Mouse (Mus musculus) cerebellum, adult 2 months (tissue): ENCODE data around the gene Zbtb45. TPM values are rescaled to one million over a fixed set of nuclear protein-coding genes. Genes with fewer than 3 reads are reported as not detected.

ENCODE experiments used
- DNase-seq, 2 experiments: peaks; one replicate each; pipeline ENCODE4 v3.0.0; 2021
- H3K27ac ChIP-seq: fragments of 200-500 bp; 2 replicates; pipeline ENCODE4 v1.5.1; 2012; ENCODE audit warnings: low read length, control low read depth, inconsistent platforms; ENCODE audit not compliant: insufficient read depth
- H3K27me3 ChIP-seq: fragments of 200-500 bp; 2 replicates; pipeline ENCODE4 v1.6.1; 2012; ENCODE audit warnings: inconsistent platforms, mild to moderate bottlenecking, low read length, moderate library complexity; ENCODE audit not compliant: control insufficient read depth, insufficient read depth
- H3K4me1 ChIP-seq: fragments of 200-500 bp; 2 replicates; pipeline ENCODE4 v1.6.1; 2011; ENCODE audit warnings: low read length; ENCODE audit not compliant: control insufficient read depth, insufficient read depth
- H3K4me3 ChIP-seq: fragments of 200-500 bp; replicated peaks from 2 replicates; pipeline ENCODE3; 2011; ENCODE audit warnings: mild to moderate bottlenecking, low read depth, low read length, control low read depth; ENCODE audit not compliant: insufficient read depth
- CTCF ChIP-seq: fragments of 200-500 bp; IDR thresholded peaks from 2 replicates; pipeline ENCODE4 v1.5.1; 2011; ENCODE audit warnings: low read depth, mild to moderate bottlenecking, control low read depth, low read length, moderate library complexity, borderline replicate concordance; ENCODE audit not compliant: insufficient read depth
- POLR2A ChIP-seq: fragments of 200-500 bp; IDR thresholded peaks from 2 replicates; pipeline ENCODE4 v1.6.1; 2011; ENCODE audit warnings: low read length, control low read depth, borderline replicate concordance; ENCODE audit not compliant: insufficient read depth
- WGBS: fragments of 180-500 bp; shearing (Covaris S2); methylation state at CpG from one replicate; pipeline ENCODE4 v1.1.7; 2018; 5-methylcytosine and 5-hydroxymethylcytosine counted together
- polyA plus RNA-seq: library from polyadenylated mRNA; depleted of rRNA; stranded (reverse); fragments of >200 nt; gene quantifications from 2 replicates; pipeline ENCODE4 v1.2.3, GENCODE M21; 2012

Zbtb45 gene
- polyA plus RNA-seq, 1 experiment, result 33.5 TPM

- under 1% methylated on average over 64 of the region's 65 CpGs for WGBS
Observed at GRCm38 (mm10) chr7:13037901-13038555, 28.2 kb upstream of the Zbtb45 start, which contains the start of gene Ube2m. Ube2m (minus strand) TSS chr7:13038275.

GRCm38 (mm10) chr7:13037366-13037765 is 27.5 kb upstream of the Zbtb45 start:
- H3K4me1 ChIP-seq, result peaks cover 7% of the 10 kb centered on the region
- H3K27ac ChIP-seq, result peak overlapping the region; percentile 58
- WGBS, result 1% methylated on average over 32 of the region's 33 CpGs
- H3K27me3 ChIP-seq, result no peaks in the 10 kb centered on the region
- H3K4me3 ChIP-seq, result peak overlapping the region; percentile 88
- peak in 1 of 2 experiments; percentile 59 for DNase-seq
- TF ChIP-seq POLR2A (no peak), CTCF (no peak)

More at GRCm38 (mm10) chr7:13037901-13038555, 28.2 kb upstream of the Zbtb45 start, which contains the start of gene Ube2m:
- peak; percentile 85; the same call in 1 of the 2 replicates for TF ChIP-seq POLR2A
- TF ChIP-seq CTCF, result no peak
- Histone ChIP-seq H3K4me1 (peaks cover 14% of the 10 kb centered on the region), H3K27me3 (no peaks in the 10 kb centered on the region), H3K27ac (peak within 1 kb of the TSS; percentile 99), H3K4me3 (peak within 1 kb of the TSS; percentile 88)
- DNase-seq, result peak; percentile 98 to 100

- WGBS, result 34% methylated on average over 4 of the region's 4 CpGs
Observed at GRCm38 (mm10) chr7:13036806-13037205, 27.0 kb upstream of the Zbtb45 start.

GRCm38 (mm10) chr7:13035211-13035855 is 25.5 kb upstream of the Zbtb45 start:
- Histone ChIP-seq H3K4me3 (peak overlapping the region; percentile 90), H3K27ac (0 out of 2 replicates have a peak overlapping the region, but pooled peaks have one; percentile 4), H3K4me1 (peaks cover 7% of the 10 kb centered on the region), H3K27me3 (no peaks in the 10 kb centered on the region)
- no peak for TF ChIP-seq CTCF
- TF ChIP-seq POLR2A, result no peak
- WGBS, result 68% methylated on average over 17 of the region's 17 CpGs
- peak in 1 of 2 experiments; percentile 48 for DNase-seq

More at GRCm38 (mm10) chr7:13036806-13037205, 27.0 kb upstream of the Zbtb45 start:
- peaks cover 7% of the 10 kb centered on the region for H3K4me1 ChIP-seq
- peak in 1 of 2 experiments; percentile 10 for DNase-seq
- no peaks in the 10 kb centered on the region for H3K27me3 ChIP-seq
- H3K27ac ChIP-seq, result no peak overlapping the region
- peak overlapping the region; percentile 88 for H3K4me3 ChIP-seq
- no peak for TF ChIP-seq CTCF
- no peak for TF ChIP-seq POLR2A

GRCm38 (mm10) chr7:13034148-13034977 is 24.5 kb upstream of the Zbtb45 start, which contains the start of gene Chmp2a:
Chmp2a (minus strand) TSS chr7:13034807.
- Histone ChIP-seq H3K27me3 (no peaks in the 10 kb centered on the region), H3K4me3 (peak within 1 kb of the TSS; percentile 90), H3K4me1 (peaks cover 7% of the 10 kb centered on the region), H3K27ac (peak within 1 kb of the TSS; percentile 81)
- TF ChIP-seq CTCF (no peak), POLR2A (peak; percentile 89)
- peak; percentile 97 to 98 for DNase-seq
- under 1% methylated on average over 45 of the region's 45 CpGs for WGBS

- H3K4me3 ChIP-seq, result peak overlapping the region; percentile 90
- peak overlapping the region; percentile 81; the same call in 1 of the 2 replicates for H3K27ac ChIP-seq
- peak in 1 of 2 experiments; percentile 24 for DNase-seq
- TF ChIP-seq POLR2A, result no peak
- no peak for TF ChIP-seq CTCF
- H3K27me3 ChIP-seq, result no peaks in the 10 kb centered on the region
- 39% methylated on average over 13 of the region's 13 CpGs for WGBS
- peaks cover 3% of the 10 kb centered on the region for H3K4me1 ChIP-seq
Observed at GRCm38 (mm10) chr7:13033451-13034147, 23.8 kb upstream of the Zbtb45 start.

- peaks cover 3% of the 10 kb centered on the region for H3K4me1 ChIP-seq
- peak in 1 of 2 experiments; percentile 14 for DNase-seq
- TF ChIP-seq POLR2A, result no peak
- TF ChIP-seq CTCF, result no peak
- WGBS, result 84% methylated on average over 7 of the region's 7 CpGs
- H3K27me3 ChIP-seq, result no peaks in the 10 kb centered on the region
- H3K27ac ChIP-seq, result no peak overlapping the region
- no peak overlapping the region for H3K4me3 ChIP-seq
Observed at GRCm38 (mm10) chr7:13032541-13032940, 22.7 kb upstream of the Zbtb45 start.
